In the genomic region with DNA sequence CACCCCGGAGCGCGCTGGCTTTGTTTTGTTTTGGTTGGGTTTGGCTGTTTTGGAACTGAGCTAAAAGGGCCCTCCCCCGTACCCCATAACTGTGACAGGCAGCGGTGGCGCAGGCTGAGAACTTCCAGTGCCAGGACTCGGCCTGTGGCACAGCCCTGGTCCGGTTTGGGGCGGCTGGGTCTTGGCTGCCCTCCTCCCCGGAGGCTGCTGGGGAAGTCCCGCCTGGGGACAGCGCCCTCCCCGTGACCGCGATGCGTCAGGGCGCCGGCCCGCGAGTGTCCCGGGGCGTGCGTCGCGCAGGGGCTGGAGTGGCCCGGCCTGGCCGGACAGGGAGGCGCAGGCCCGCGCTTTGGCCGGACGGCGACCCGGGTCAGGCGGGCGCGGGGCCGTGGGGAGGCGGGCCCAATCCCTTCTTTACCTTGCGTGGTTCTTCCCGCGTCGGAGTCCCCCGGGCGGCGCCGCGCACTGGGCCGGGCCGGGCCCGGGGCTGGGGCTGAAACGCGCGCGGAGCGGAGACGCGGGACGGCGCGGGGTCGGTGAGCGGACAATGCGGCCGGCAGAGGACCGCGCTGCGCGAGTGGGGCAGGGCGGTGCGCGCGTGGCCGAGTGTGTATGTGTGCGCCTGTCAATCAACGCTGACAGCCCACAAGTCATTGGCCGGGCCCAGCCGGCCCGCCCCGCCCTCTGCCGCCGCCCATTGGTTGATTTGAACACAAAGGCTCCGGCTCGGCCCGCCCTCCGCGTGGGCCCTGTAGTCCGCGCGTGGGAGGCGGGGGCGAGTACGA, we compare ENCODE assay signal across 8 mouse cellular contexts. TPM values are rescaled to one million over a fixed set of nuclear protein-coding genes. Genes with fewer than 3 reads are reported as not detected.
DNase-seq lines count a peak whose midpoint lies in the region; ATAC-seq lines count a peak whose summit lies in the region.

Sun2 (minus strand) TSS at position 616 of the 785 bp plus-strand sequence.

- ATAC-seq in common myeloid progenitor, adult 5-6 weeks (replicated peaks; ENCODE audit: low read depth, poor library complexity, severe bottlenecking) = peak; percentile 65
- ATAC-seq in megakaryocyte progenitor cell, adult 5-6 weeks (replicated peaks; ENCODE audit: poor library complexity) = peak; percentile 65

- peak; percentile 85 for DNase-seq in ZHBTc4 (ENCODE audit: low read depth, low spot score)
- peak; percentile 81 to 88 for DNase-seq in gastrocnemius, adult 8-10 months (ENCODE audit: low spot score in 2 of 2)
- peak; percentile 93 for DNase-seq in induced T-regulatory cell, adult 2 months (ENCODE audit: low read depth)
- DNase-seq in left cerebral cortex, adult 9 months (ENCODE audit: low spot score in 2 of 2) = peak; percentile 77 to 91
- peak; percentile 94 for DNase-seq in right cerebral cortex, postnatal 14 days
- DNase-seq in urinary bladder, postnatal 36 days (ENCODE audit: low spot score in 2 of 2) = peak; percentile 84 to 91

RNA-seq across cellular contexts. Expression of gene Sun2, which starts in this region (rescaled TPM):
- 53.7 and 73.2 TPM in 2 replicates for total RNA-seq in common myeloid progenitor, adult 5-6 weeks (2017)
- total RNA-seq in gastrocnemius, adult 8-10 months (2022) = 10 to 100 TPM; 76.6 to 84.7 (median 80.3) TPM
- 83.4 and 84.0 TPM in 2 replicates for total RNA-seq in megakaryocyte progenitor cell, adult 5-6 weeks (2015)
- 225 and 233 TPM in 2 replicates for total RNA-seq in megakaryocyte progenitor cell, adult 5-6 weeks (2017)

Comparison
In these comparisons a context has a peak if more than half of its experiments do, and no peak if none do; other contexts are left out.
1. Peak in every context shown above with its lines: DNase-seq and ATAC-seq.